Mouse (Mus musculus) limb, embryonic 13.5 days (tissue): Measurements from ENCODE around the gene Wdfy3. TPM values are rescaled to one million over a fixed set of nuclear protein-coding genes. Genes with fewer than 3 reads are reported as not detected.

ENCODE experiments used
- ATAC-seq: fragments of 200-750 bp; cut with Nextera tagmentation; 2 replicates; pipeline ENCODE4 v1.8.0; 2017; ENCODE audit warnings: low read depth, moderate number of reproducible peaks, moderate TSS enrichment; ENCODE audit not compliant: low FRiP score
- H3K27ac ChIP-seq: fragments of 300-500 bp; sonication (generic); 2 replicates; pipeline ENCODE4 v1.5.1; 2015; ENCODE audit warnings: inconsistent platforms, mild to moderate bottlenecking, moderate library complexity
- H3K27me3 ChIP-seq: fragments of 300-500 bp; sonication (generic); 2 replicates; pipeline ENCODE4 v1.6.1; 2015; ENCODE audit warnings: mild to moderate bottlenecking, inconsistent platforms
- H3K36me3 ChIP-seq: fragments of 300-500 bp; sonication (generic); 2 replicates; pipeline ENCODE4 v1.6.1; 2015; ENCODE audit warnings: inconsistent platforms, mild to moderate bottlenecking, moderate library complexity
- H3K4me1 ChIP-seq: fragments of 300-500 bp; sonication (generic); 2 replicates; pipeline ENCODE4 v1.6.1; 2015; ENCODE audit warnings: inconsistent platforms
- H3K4me2 ChIP-seq: fragments of 300-500 bp; sonication (generic); replicated peaks from 2 replicates; pipeline ENCODE4 v1.6.1; 2015; ENCODE audit warnings: inconsistent platforms, mild to moderate bottlenecking, moderate library complexity
- H3K4me3 ChIP-seq: fragments of 300-500 bp; sonication (generic); 2 replicates; pipeline ENCODE4 v1.5.1; 2015; ENCODE audit warnings: moderate library complexity, mild to moderate bottlenecking, inconsistent platforms
- H3K9ac ChIP-seq: fragments of 300-500 bp; sonication (generic); 2 replicates; pipeline ENCODE4 v1.6.1; 2015; ENCODE audit warnings: mild to moderate bottlenecking, inconsistent platforms
- H3K9me3 ChIP-seq: fragments of 300-500 bp; sonication (generic); 2 replicates; pipeline ENCODE4 v1.6.1; 2016; ENCODE audit warnings: inconsistent platforms
- WGBS: fragments of 180-500 bp; shearing (Covaris S2); methylation state at CpG from one replicate; pipeline ENCODE4 v1.1.7; 2015; 5-methylcytosine and 5-hydroxymethylcytosine counted together
- polyA plus RNA-seq: library from polyadenylated mRNA; unstranded; fragments of >200 nt; fragmentation: Nextera tagmentation; extraction: Ambion mirVana; gene quantifications from 2 replicates; pipeline ENCODE4 v1.2.1, GENCODE M21; 2015

The Wdfy3 gene
- polyA plus RNA-seq, 1 experiment from 2014 or later: 18.6 TPM

GRCm38 (mm10) chr5:101833875-101834274 is 235.8 kb downstream of the Wdfy3 start:
- peaks cover 69% of the 10 kb centered on the region for H3K36me3 ChIP-seq

GRCm38 (mm10) chr5:101832991-101833390 is 236.7 kb downstream of the Wdfy3 start:
- peaks cover 60% of the 10 kb centered on the region for H3K36me3 ChIP-seq
- no peak overlapping the region for H3K4me3 ChIP-seq
- H3K4me1 ChIP-seq: no peaks in the 10 kb centered on the region
- 92% methylated on average over 5 of the region's 5 CpGs for WGBS
- H3K27ac ChIP-seq: no peak overlapping the region
- no peaks in the 10 kb centered on the region; the same call in 1 of the 2 replicates for H3K9me3 ChIP-seq
- H3K4me2 ChIP-seq: no peak overlapping the region
- peaks cover 5% of the 10 kb centered on the region; the same call in 1 of the 2 replicates for H3K27me3 ChIP-seq
- H3K9ac ChIP-seq: no peak overlapping the region
- no peak for ATAC-seq

More at GRCm38 (mm10) chr5:101833875-101834274, 235.8 kb downstream of the Wdfy3 start:
- Histone ChIP-seq H3K4me3 (no peak overlapping the region), H3K27me3 (no peaks in the 10 kb centered on the region), H3K9ac (no peak overlapping the region), H3K4me1 (no peaks in the 10 kb centered on the region), H3K9me3 (no peaks in the 10 kb centered on the region; the same call in 1 of the 2 replicates), H3K4me2 (no peak overlapping the region), H3K27ac (no peak overlapping the region)
- 74% methylated on average over 8 of the region's 8 CpGs for WGBS
- no peak for ATAC-seq

- Histone ChIP-seq H3K4me2 (no peak overlapping the region), H3K4me3 (no peak overlapping the region), H3K9ac (no peak overlapping the region), H3K27me3 (peaks cover 14% of the 10 kb centered on the region), H3K36me3 (peaks cover 51% of the 10 kb centered on the region), H3K27ac (no peak overlapping the region), H3K9me3 (no peaks in the 10 kb centered on the region), H3K4me1 (peaks cover 4% of the 10 kb centered on the region; the same call in 1 of the 2 replicates)
- 93% methylated on average over 6 of the region's 6 CpGs for WGBS
- ATAC-seq: no peak
These were observed 237.7 kb downstream of the Wdfy3 start for GRCm38 (mm10) chr5:101832042-101832441.

DNA sequence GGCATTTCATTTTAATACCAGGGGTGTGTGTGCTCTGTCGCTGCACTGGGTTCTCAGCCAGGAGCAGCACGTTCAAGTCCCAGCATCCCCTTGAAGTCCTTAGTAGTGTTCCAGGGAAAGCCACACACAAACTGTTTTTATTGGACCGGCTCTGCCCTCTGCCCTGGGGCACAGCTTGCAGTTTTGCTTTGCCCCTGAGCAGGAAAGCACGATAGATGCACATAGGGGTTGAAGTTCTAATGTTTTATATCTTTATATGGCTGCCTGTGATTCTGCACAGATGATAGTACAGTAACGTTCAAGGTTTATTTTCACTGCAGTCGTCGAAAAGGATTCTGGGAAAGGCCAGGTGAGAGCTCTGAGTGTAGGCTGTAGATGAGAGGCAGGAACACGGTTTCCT is 239.5 kb downstream of the Wdfy3 start:
- peaks cover 34% of the 10 kb centered on the region for H3K36me3 ChIP-seq
- WGBS: 67% methylated on average over 8 of the region's 8 CpGs
- no peak for ATAC-seq
- H3K4me2 ChIP-seq: no peak overlapping the region
- no peak overlapping the region for H3K27ac ChIP-seq
- no peak overlapping the region for H3K4me3 ChIP-seq
- no peaks in the 10 kb centered on the region for H3K9me3 ChIP-seq
- H3K27me3 ChIP-seq: peaks cover 29% of the 10 kb centered on the region
- no peak overlapping the region for H3K9ac ChIP-seq
- H3K4me1 ChIP-seq: peaks cover 18% of the 10 kb centered on the region

GRCm38 (mm10) chr5:101828932-101829331 is 240.8 kb downstream of the Wdfy3 start:
- Histone ChIP-seq H3K9ac (no peak overlapping the region), H3K4me2 (no peak overlapping the region), H3K36me3 (peaks cover 26% of the 10 kb centered on the region), H3K4me3 (no peak overlapping the region), H3K9me3 (no peaks in the 10 kb centered on the region), H3K27me3 (peaks cover 33% of the 10 kb centered on the region), H3K4me1 (peaks cover 24% of the 10 kb centered on the region), H3K27ac (no peak overlapping the region)
- WGBS: 74% methylated on average over 3 of the region's 3 CpGs
- no peak for ATAC-seq

DNA sequence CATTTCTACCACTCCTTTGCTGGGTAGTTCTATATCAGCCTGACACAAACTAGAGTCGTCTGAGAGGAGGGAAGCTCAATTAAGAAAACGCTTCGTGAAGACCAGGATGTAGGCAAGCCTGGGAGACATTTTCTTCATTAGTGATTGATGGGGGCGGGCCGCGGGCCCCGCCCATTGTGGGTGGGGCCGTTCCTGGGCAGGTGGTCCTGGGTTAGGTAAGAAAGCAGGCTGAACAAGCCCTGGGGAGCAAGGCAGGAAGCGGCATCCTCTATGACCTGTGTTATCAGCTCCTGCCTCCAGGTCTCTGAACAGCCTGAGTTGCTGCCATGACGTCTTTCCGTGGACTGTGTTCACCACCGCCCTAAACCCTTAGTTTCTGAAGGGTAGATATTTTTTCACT is 242.2 kb downstream of the Wdfy3 start:
- Histone ChIP-seq H3K27ac (no peak overlapping the region), H3K4me1 (peaks cover 24% of the 10 kb centered on the region), H3K4me2 (no peak overlapping the region), H3K9ac (no peak overlapping the region), H3K27me3 (peaks cover 45% of the 10 kb centered on the region), H3K4me3 (no peak overlapping the region), H3K36me3 (peaks cover 17% of the 10 kb centered on the region; the same call in 1 of the 2 replicates), H3K9me3 (no peaks in the 10 kb centered on the region)
- WGBS: 35% methylated on average over 12 of the region's 12 CpGs
- ATAC-seq: no peak

GRCm38 (mm10) chr5:101826531-101826970 is 243.2 kb downstream of the Wdfy3 start:
- peak overlapping the region; percentile 40; the same call in 1 of the 2 replicates for H3K9ac ChIP-seq
- peak; percentile 42 for ATAC-seq
- peak overlapping the region; percentile 15; the same call in 1 of the 2 replicates for H3K4me3 ChIP-seq

DNA sequence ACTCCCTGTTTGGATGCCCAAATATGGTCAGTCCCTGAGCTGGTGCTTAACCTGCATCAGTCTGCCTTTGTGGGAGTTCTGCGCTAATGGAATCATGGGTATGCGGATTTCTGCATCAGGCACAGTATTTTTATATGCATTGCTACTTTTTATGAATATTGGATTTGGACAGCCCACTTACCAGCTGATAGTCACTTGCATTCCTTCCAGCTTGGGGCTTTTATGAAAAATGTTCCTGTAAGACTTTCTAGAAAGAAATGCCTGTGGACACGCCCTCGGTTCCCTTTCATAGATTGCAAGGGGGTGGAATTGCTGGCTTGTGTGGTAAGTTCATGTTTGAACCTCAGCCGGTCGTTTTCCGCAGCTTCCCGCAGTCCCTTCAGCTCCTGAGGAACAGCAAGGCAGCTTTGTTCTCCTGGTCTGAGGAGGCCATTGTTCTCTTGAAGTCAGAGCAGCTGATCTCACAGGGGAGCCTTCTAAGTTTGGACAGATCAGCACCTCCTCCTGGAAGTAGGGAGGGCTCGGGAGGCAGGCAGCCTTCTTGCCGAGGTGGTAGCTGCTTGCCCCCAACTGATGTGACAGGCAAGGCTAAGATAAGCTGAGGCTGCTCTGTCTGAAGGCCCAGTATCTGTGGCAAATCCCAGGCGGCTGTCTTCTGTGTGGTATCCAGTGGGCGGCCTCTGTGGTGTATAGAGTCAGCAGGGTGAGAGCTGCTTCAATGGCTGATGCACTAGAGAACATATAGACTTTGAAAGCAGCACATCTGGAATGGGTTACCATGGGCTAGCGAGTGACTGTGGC is 244.4 kb downstream of the Wdfy3 start:
- peak overlapping the region; percentile 34 for H3K4me2 ChIP-seq
- H3K9me3 ChIP-seq: no peaks in the 10 kb centered on the region
- peaks cover 37% of the 10 kb centered on the region for H3K4me1 ChIP-seq
- H3K36me3 ChIP-seq: no peaks in the 10 kb centered on the region
- no peak overlapping the region for H3K4me3 ChIP-seq
- peak overlapping the region; percentile 33; the same call in 1 of the 2 replicates for H3K27ac ChIP-seq
- peak overlapping the region; percentile 25; the same call in 1 of the 2 replicates for H3K9ac ChIP-seq
- 27% methylated on average over 13 of the region's 13 CpGs for WGBS
- no peak for ATAC-seq
- H3K27me3 ChIP-seq: peaks cover 67% of the 10 kb centered on the region

More at GRCm38 (mm10) chr5:101826531-101826970, 243.2 kb downstream of the Wdfy3 start:
- H3K4me1 ChIP-seq: peaks cover 26% of the 10 kb centered on the region
- 14% methylated on average over 15 of the region's 15 CpGs for WGBS
- H3K4me2 ChIP-seq: peak overlapping the region; percentile 48
- no peaks in the 10 kb centered on the region for H3K9me3 ChIP-seq
- peaks cover 55% of the 10 kb centered on the region for H3K27me3 ChIP-seq
- H3K36me3 ChIP-seq: 0 out of 2 replicates have a peak, but pooled peaks cover 8% of the 10 kb centered on the region
- H3K27ac ChIP-seq: no peak overlapping the region

- WGBS: 50% methylated on average over 6 of the region's 6 CpGs
- Histone ChIP-seq H3K27ac (no peak overlapping the region), H3K4me3 (no peak overlapping the region), H3K36me3 (no peaks in the 10 kb centered on the region), H3K9ac (no peak overlapping the region), H3K27me3 (peaks cover 77% of the 10 kb centered on the region), H3K9me3 (no peaks in the 10 kb centered on the region), H3K4me2 (no peak overlapping the region), H3K4me1 (peaks cover 39% of the 10 kb centered on the region)
- ATAC-seq: no peak
These were observed 247.4 kb downstream of the Wdfy3 start for GRCm38 (mm10) chr5:101822311-101822670.

- H3K4me1 ChIP-seq: peaks cover 34% of the 10 kb centered on the region
- 61% methylated on average over 17 of the region's 17 CpGs for WGBS
- no peaks in the 10 kb centered on the region for H3K36me3 ChIP-seq
These were observed 248.0 kb downstream of the Wdfy3 start for GRCm38 (mm10) chr5:101821491-101822310.

DNA sequence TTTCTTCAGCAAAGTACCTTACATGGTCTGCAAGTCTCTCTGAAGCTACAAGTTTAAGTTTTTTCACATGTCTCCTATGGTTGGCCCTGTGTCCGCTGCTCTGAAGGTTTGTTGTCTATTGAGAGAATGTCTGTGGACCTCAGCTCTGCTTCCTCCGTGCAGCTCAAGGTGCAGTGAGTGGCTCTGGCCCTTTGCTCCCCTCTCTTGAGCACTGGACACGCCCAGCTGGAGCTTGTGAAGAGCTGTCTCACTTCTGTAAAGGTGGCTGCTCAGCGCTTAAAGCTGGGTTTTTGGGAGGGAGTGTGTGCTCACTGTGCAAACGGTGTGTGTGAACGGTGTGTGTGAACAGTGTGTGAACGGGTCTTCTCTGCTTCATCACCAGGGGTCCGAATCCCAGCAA is 248.7 kb downstream of the Wdfy3 start:
- H3K27ac ChIP-seq: no peak overlapping the region
- no peaks in the 10 kb centered on the region for H3K36me3 ChIP-seq
- H3K27me3 ChIP-seq: peaks cover 77% of the 10 kb centered on the region
- H3K4me2 ChIP-seq: no peak overlapping the region
- H3K9ac ChIP-seq: no peak overlapping the region
- H3K4me3 ChIP-seq: no peak overlapping the region
- peaks cover 29% of the 10 kb centered on the region for H3K4me1 ChIP-seq
- no peaks in the 10 kb centered on the region for H3K9me3 ChIP-seq
- 70% methylated on average over 8 of the region's 8 CpGs for WGBS
- no peak for ATAC-seq

More at GRCm38 (mm10) chr5:101821491-101822310, 248.0 kb downstream of the Wdfy3 start:
- Histone ChIP-seq H3K4me2 (no peak overlapping the region), H3K9ac (no peak overlapping the region; the same call in 1 of the 2 replicates), H3K9me3 (no peaks in the 10 kb centered on the region), H3K4me3 (no peak overlapping the region), H3K27ac (no peak overlapping the region), H3K27me3 (peaks cover 77% of the 10 kb centered on the region)
- ATAC-seq: no peak

GRCm38 (mm10) chr5:101819844-101820243 is 249.9 kb downstream of the Wdfy3 start:
- Histone ChIP-seq H3K4me1 (peaks cover 20% of the 10 kb centered on the region), H3K4me3 (no peak overlapping the region), H3K27ac (no peak overlapping the region), H3K4me2 (no peak overlapping the region), H3K36me3 (no peaks in the 10 kb centered on the region), H3K9me3 (no peaks in the 10 kb centered on the region), H3K27me3 (peaks cover 84% of the 10 kb centered on the region), H3K9ac (no peak overlapping the region)
- WGBS: 10% methylated on average over 7 of the region's 7 CpGs
- no peak for ATAC-seq
